Mouse (Mus musculus): ENCODE measurements around the gene Camsap1. TPM values are rescaled to one million over a fixed set of nuclear protein-coding genes. Genes with fewer than 3 reads are reported as not detected.

The Camsap1 gene
- polyA plus RNA-seq, 1 experiment from 2014 or later: 68.5 TPM

DNA sequence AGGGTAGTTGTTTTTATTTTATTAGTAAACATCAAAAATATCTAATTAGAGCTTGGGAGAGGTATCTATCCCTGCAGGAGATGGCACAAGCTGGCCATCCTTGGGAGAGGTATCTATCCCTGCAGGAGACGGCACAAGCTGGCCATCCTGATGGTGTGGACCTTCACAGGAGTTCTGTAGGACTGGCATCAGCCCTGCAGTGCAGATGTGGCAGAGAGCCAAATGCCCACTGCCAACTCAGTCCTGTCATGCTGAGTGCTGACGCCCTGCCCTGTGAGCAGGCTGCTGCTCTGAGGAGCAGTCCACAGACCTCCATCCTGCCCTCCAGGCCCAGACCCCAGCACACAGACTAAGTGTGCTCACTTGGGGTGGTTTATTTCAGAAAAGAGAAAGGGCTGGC is 18.9 kb upstream of the Camsap1 start:
- H3K27me3 ChIP-seq: no peaks in the 10 kb centered on the region
- no peak overlapping the region for H3K27ac ChIP-seq
- H3K4me3 ChIP-seq: no peak overlapping the region
- 0 out of 2 replicates have a peak, but pooled peaks cover 4% of the 10 kb centered on the region for H3K4me1 ChIP-seq (replicated peaks)
- H3K4me2 ChIP-seq: no peak overlapping the region
- H3K9ac ChIP-seq: no peak overlapping the region
- no peak for ATAC-seq (ENCODE audit: low FRiP score)
- H3K36me3 ChIP-seq: peaks cover 95% of the 10 kb centered on the region
- WGBS: 88% methylated on average over 2 of the region's 2 CpGs
- H3K9me3 ChIP-seq: no peaks in the 10 kb centered on the region

DNA sequence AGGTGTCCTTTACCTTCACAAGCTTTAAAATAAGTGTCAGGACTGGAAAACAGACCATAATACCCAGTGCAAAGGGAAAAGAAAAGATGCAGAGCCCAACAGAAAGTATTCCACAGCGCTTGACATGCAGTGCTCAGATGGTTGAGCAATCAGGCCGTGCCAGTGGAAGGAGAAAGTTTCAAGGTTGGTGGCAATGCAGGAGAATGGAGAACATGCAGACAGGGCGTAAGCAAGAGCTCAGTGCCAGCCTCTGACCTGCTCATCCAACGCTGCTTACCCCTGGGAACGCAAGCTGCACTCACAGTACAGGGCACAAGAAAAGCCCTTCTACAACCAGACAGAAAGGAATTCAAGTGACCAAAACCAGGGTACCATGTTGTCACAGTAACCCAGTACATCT is 18.1 kb upstream of the Camsap1 start:
- Histone ChIP-seq H3K9ac (no peak overlapping the region), H3K4me2 (no peak overlapping the region), H3K27ac (no peak overlapping the region), H3K27me3 (no peaks in the 10 kb centered on the region), H3K36me3 (peaks cover 95% of the 10 kb centered on the region), H3K9me3 (no peaks in the 10 kb centered on the region), H3K4me1 (replicated peaks) (0 out of 2 replicates have a peak, but pooled peaks cover 4% of the 10 kb centered on the region), H3K4me3 (no peak overlapping the region)
- ATAC-seq (ENCODE audit: low FRiP score): no peak
- 96% methylated on average over 5 of the region's 5 CpGs for WGBS

DNA sequence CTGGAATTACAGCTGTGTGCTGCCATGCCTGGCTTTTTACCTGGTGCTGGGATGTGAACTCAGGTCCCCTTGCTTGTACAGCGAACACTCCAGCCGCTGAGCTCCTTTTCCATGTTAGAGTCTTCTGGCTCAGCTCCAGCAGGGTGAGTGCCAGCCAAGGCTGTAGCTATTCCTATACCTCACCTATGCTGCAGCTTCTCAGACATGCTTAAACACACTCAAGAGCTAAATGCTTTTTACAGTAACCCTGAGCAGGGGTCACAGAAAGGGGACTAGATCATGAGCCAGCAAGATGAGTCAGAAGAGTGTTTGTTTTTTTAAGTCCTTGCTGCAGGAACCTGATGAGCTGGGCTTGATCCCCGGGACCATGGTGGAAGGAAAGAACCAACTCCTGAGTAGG is 14.6 kb upstream of the Camsap1 start:
- no peak overlapping the region for H3K4me3 ChIP-seq
- H3K9me3 ChIP-seq: no peaks in the 10 kb centered on the region
- no peak overlapping the region for H3K27ac ChIP-seq
- 0 out of 2 replicates have a peak, but pooled peaks cover 4% of the 10 kb centered on the region for H3K4me1 ChIP-seq (replicated peaks)
- no peak overlapping the region for H3K9ac ChIP-seq
- no peak for ATAC-seq (ENCODE audit: low FRiP score)
- 97% methylated on average over 3 of the region's 3 CpGs for WGBS
- peaks cover 66% of the 10 kb centered on the region for H3K36me3 ChIP-seq
- H3K27me3 ChIP-seq: no peaks in the 10 kb centered on the region
- H3K4me2 ChIP-seq: no peak overlapping the region

DNA sequence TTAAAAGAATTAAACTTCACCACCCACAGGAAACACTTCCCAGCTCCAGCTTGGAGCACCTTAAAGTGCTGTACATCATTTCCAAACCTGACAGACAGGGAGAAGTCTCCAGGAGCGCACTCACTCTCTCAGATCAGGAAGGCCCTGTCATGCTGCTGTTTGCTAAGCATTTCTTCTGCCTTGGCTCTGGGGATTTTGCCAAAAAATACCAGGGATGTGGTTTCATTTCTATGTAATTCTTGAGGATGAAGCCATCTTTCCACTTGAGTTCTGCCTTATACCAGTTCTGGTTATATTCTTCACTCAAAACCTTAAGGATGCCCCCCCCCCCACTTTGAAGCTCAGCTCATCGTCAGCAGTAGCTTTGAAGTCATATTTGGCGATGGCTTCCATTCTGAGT is 11.7 kb upstream of the Camsap1 start:
- Histone ChIP-seq H3K4me3 (no peak overlapping the region), H3K9me3 (no peaks in the 10 kb centered on the region), H3K4me1 (replicated peaks) (no peaks in the 10 kb centered on the region), H3K36me3 (peaks cover 41% of the 10 kb centered on the region), H3K4me2 (no peak overlapping the region), H3K27ac (no peak overlapping the region), H3K9ac (no peak overlapping the region), H3K27me3 (no peaks in the 10 kb centered on the region)
- ATAC-seq (ENCODE audit: low FRiP score): no peak
- 87% methylated on average over 3 of the region's 3 CpGs for WGBS

DNA sequence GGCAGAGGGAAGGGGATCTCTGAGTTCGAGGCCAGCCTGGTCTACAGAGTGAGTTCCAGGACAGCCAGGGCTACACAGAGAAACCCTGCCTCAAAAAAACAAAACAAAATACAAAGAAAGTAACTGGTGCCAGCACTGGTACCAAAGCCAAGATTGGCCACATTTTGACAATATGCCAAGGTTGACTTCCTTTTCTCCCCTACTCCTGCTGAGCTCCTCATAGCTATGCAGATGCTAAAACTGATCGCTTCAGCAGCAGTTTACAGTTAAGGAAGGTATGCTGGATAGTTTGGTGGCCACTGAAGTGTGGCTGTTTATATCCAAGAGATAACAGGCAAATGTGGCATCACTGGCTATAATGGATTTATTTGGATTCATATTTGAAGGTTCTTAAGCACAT is 9.2 kb upstream of the Camsap1 start:
- Histone ChIP-seq H3K4me1 (replicated peaks) (no peaks in the 10 kb centered on the region), H3K4me3 (no peak overlapping the region), H3K4me2 (no peak overlapping the region), H3K27me3 (no peaks in the 10 kb centered on the region), H3K36me3 (peaks cover 16% of the 10 kb centered on the region), H3K9me3 (no peaks in the 10 kb centered on the region), H3K27ac (no peak overlapping the region), H3K9ac (no peak overlapping the region)
- 71% methylated on average over 2 of the region's 2 CpGs for WGBS
- ATAC-seq (ENCODE audit: low FRiP score): no peak

DNA sequence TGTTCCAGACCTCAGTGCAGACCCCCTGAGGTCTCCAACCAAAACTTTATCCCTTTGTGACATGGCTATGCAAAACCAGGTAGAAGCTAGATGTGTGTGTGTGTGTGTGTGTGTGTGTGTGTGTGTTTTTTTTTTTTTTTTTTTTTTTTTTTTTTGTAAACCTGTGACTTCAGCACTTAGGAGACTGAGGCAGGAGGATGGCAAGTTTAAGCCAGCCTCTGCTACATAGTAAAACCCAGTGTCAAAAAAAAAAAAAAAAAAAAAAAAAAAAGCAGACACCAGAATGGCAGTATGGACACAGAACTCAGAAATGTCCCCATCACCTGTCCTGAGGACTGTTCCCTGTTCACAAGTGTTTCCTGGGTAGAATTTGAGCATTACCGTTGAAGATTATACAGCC is 6.6 kb upstream of the Camsap1 start:
- no peak for ATAC-seq (ENCODE audit: low FRiP score)
- no peak overlapping the region for H3K4me3 ChIP-seq
- no peaks in the 10 kb centered on the region for H3K9me3 ChIP-seq
- no peak overlapping the region for H3K27ac ChIP-seq
- H3K4me1 ChIP-seq (replicated peaks): peaks cover 5% of the 10 kb centered on the region; the same call in 1 of the 2 replicates
- H3K27me3 ChIP-seq: no peaks in the 10 kb centered on the region
- no peak overlapping the region for H3K4me2 ChIP-seq
- H3K36me3 ChIP-seq: no peaks in the 10 kb centered on the region
- no peak overlapping the region for H3K9ac ChIP-seq
- WGBS: 95% methylated on average over 1 of the region's 1 CpGs

DNA sequence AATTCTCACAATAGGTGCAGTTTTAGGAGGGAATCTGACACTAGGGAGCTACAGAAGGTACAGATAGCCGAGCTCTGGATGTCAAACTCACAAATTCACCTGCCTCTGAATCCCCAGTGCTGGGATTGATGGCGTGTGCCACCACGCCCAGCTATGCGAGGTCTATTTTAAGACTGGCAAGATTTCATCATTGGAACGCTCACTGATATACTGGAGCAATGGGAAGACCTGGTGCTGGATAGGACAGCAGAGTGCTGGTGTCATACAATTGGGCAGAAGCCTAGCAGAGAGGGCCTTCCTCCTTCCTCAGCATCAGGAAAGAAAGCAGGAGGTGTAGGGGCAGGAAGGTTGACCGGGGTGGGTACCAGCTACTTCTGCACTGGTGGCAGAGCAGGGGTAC is 4.7 kb upstream of the Camsap1 start:
- Histone ChIP-seq H3K4me2 (no peak overlapping the region), H3K4me3 (no peak overlapping the region), H3K36me3 (no peaks in the 10 kb centered on the region), H3K4me1 (replicated peaks) (peaks cover 13% of the 10 kb centered on the region), H3K9ac (no peak overlapping the region), H3K27me3 (no peaks in the 10 kb centered on the region), H3K27ac (no peak overlapping the region), H3K9me3 (no peaks in the 10 kb centered on the region)
- no peak for ATAC-seq (ENCODE audit: low FRiP score)
- 92% methylated on average over 6 of the region's 6 CpGs for WGBS

DNA sequence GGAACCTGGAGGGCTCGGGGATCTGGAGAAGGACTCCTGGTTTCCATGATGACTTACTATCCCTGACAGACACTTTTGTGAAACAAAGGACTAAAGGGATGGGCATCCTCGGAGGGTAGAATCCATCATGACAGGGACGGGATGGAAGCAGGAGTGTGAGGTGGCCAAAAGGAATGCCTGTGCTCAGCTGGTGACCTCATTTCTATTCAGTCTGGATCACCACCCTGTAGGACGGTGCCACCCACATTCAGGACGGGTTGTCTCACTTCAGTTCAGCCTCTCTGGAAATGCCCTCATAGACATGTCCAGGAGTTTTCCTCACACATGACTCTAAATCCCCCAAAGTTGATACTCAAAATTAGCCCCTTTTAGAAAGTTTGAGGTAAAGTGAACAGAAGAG is 3.5 kb upstream of the Camsap1 start:
- Histone ChIP-seq H3K27ac (no peak overlapping the region), H3K4me3 (no peak overlapping the region), H3K27me3 (no peaks in the 10 kb centered on the region), H3K4me1 (replicated peaks) (peaks cover 18% of the 10 kb centered on the region), H3K9ac (no peak overlapping the region; the same call in 1 of the 2 replicates), H3K36me3 (no peaks in the 10 kb centered on the region), H3K9me3 (no peaks in the 10 kb centered on the region), H3K4me2 (no peak overlapping the region)
- WGBS: 50% methylated on average over 5 of the region's 5 CpGs
- ATAC-seq (ENCODE audit: low FRiP score): no peak

DNA sequence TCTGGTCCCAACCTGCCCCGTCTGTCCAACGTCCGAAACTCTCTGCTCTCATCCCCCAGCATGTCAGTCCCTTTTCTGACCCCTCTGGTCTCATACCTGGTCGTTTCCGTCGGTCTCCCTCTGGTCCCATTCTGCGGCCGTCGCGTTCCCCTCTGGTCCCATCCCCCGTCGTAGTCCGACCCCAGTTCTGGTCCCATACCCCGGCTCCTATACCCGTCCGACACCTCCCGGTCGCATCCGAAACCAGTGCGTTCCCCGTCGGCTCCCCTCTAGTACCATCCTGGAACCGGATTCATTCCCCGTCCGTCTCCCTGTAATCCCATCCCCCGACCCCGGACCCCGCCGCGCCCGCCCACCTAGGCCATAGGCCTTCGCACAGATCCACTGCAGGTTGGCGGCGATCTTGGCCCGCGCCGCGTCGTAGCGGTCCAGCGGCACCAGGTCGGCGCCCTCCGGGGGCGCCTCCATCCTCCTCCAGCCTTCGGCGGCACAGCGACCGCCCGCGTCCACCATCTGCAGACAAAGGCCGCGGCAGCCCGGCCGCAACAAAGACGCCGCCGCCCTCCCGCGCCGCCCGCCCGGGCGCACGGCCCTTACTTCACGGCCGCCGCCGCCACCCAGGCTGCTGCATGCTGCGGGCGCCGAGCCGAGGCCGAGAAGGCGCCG is 523 bp downstream of the Camsap1 start:
- H3K4me3 ChIP-seq: peak overlapping the region; percentile 77
- peak overlapping the region; percentile 98 for H3K9ac ChIP-seq
- H3K9me3 ChIP-seq: no peaks in the 10 kb centered on the region
- peak overlapping the region; percentile 91 for H3K4me2 ChIP-seq
- peaks cover 58% of the 10 kb centered on the region for H3K4me1 ChIP-seq (replicated peaks)
- peaks cover 4% of the 10 kb centered on the region; the same call in 1 of the 2 replicates for H3K36me3 ChIP-seq
- H3K27ac ChIP-seq: peak overlapping the region; percentile 97
- under 1% methylated on average over 76 of the region's 76 CpGs for WGBS
- H3K27me3 ChIP-seq: no peaks in the 10 kb centered on the region
- peak; percentile 30 for ATAC-seq (ENCODE audit: low FRiP score)

DNA sequence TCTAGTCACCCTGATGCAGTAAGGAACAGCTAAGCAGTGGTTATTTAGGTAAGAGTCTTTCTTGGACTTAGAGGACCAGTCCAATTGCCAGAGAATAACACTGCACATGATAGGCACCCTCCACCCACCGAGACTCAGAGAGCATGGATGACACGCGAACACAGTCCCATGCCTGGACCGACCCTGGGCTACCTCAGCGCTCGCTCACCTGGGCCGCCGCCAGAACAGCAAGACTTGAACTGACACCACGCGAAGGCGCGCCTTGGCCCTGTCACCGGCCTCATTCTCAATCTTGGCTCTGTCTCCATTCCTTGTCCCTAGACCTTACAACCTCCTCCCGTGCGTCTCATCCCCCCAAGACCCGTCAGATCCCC is 1.0 kb downstream of the Camsap1 start:
- Histone ChIP-seq H3K36me3 (peaks cover 4% of the 10 kb centered on the region; the same call in 1 of the 2 replicates), H3K27ac (peak overlapping the region; percentile 97), H3K27me3 (no peaks in the 10 kb centered on the region), H3K4me1 (replicated peaks) (peaks cover 58% of the 10 kb centered on the region), H3K9ac (peak overlapping the region; percentile 98), H3K9me3 (no peaks in the 10 kb centered on the region), H3K4me2 (peak overlapping the region; percentile 91), H3K4me3 (peak overlapping the region; percentile 77)
- WGBS: 1% methylated on average over 16 of the region's 16 CpGs
- no peak for ATAC-seq (ENCODE audit: low FRiP score)

DNA sequence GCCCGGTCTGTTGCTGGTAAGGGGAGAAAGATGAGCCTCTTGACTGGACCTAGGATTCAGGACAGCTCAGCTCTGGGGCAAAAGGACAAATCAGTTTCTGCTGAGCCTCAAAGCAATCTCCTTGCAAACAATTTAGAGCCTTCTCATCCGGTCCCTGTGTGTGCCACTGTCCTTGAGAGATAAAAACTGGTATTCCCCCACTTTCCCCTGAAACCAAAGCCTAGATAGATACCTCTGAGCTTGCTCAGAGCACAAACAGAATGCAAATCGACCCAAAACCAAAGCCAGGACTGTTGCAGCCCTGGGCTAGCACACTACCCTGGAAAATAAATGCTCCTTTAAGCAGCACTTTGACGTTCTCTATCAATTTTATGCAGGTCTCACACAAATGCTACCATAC is 4.1 kb downstream of the Camsap1 start:
- H3K4me1 ChIP-seq (replicated peaks): peaks cover 47% of the 10 kb centered on the region
- ATAC-seq (ENCODE audit: low FRiP score): no peak
- WGBS: 86% methylated on average over 4 of the region's 4 CpGs

DNA sequence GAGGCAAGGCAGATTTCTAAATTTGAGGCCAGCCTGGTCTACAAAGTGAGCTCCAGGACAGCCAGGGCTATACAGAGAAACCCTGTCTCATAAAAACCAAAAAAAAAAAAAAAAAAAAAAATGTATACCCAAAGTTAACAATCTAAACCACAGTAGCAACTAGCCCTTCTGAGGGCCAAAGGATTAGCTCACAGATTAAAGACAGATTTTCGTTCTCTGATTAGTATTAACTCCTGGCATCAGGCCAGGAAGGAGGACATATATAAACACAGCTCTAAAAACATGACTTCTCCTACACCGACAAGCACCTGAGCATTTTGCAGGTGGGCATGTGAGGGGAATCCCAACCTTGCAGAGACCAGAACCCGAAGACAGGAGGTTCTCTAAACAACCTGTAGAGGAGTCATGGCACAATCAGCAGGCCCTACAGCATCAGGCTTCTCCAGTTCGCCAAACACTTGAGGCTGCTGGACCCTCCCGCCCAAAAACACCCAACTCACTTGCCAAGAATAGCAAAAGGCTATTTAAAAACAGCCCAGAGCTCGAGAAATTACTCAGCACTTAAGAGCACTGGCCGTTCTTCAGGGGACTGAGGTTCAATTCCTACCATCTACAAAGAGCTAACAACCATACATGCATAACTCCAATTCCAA is 5.4 kb downstream of the Camsap1 start:
- ATAC-seq (ENCODE audit: low FRiP score): no peak
- no peaks in the 10 kb centered on the region for H3K9me3 ChIP-seq
- no peak overlapping the region for H3K27ac ChIP-seq
- H3K9ac ChIP-seq: no peak overlapping the region
- H3K36me3 ChIP-seq: peaks cover 4% of the 10 kb centered on the region; the same call in 1 of the 2 replicates
- 85% methylated on average over 7 of the region's 7 CpGs for WGBS
- H3K4me2 ChIP-seq: no peak overlapping the region
- H3K4me1 ChIP-seq (replicated peaks): peaks cover 53% of the 10 kb centered on the region
- no peak overlapping the region for H3K4me3 ChIP-seq
- H3K27me3 ChIP-seq: no peaks in the 10 kb centered on the region

More for the DNA sequence above, 4.1 kb downstream of the Camsap1 start:
- Histone ChIP-seq H3K4me3 (no peak overlapping the region), H3K36me3 (peaks cover 4% of the 10 kb centered on the region; the same call in 1 of the 2 replicates), H3K9ac (no peak overlapping the region), H3K27me3 (no peaks in the 10 kb centered on the region), H3K27ac (no peak overlapping the region), H3K4me2 (no peak overlapping the region), H3K9me3 (no peaks in the 10 kb centered on the region)
